Mouse (Mus musculus) liver, adult 2 months (tissue): ENCODE measurements around the gene Epb41l4b.

ENCODE experiments used
- CTCF ChIP-seq: fragments of 200-500 bp; IDR thresholded peaks from 2 replicates; pipeline ENCODE4 v1.5.1; 2011; ENCODE audit warnings: low read depth, low read length, control low read depth
- POLR2A ChIP-seq: fragments of 200-500 bp; IDR thresholded peaks from 2 replicates; pipeline ENCODE4 v1.6.1; 2011; ENCODE audit warnings: low read length, control low read depth; ENCODE audit not compliant: insufficient read depth; ENCODE audit errors: extremely low read depth

DNA sequence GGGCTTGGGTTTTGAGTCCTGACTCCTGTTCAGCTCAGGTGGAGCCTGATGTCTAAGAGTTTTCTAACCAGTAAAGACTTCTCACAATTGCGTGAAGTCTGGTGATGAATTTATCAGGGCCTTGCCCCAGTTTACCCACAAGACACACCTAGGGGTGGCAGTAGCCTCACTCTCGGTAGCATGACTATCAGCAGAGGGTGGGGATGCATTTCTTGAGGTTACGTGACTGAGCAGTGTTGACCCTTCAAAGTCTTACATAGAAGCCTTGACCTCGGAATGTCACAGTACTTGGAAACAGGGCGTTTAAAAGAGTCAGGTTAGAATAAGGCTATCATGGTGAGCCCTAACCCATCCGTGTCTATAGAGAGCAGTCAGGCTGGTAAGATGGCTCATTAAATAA lies 23.3 kb downstream of the Epb41l4b start:
- TF ChIP-seq CTCF (no peak), POLR2A (no peak)
